Mouse (Mus musculus) neutrophil, adult 59 days (primary cell): ENCODE results near the gene Fbrs. TPM values are rescaled to one million over a fixed set of nuclear protein-coding genes. Genes with fewer than 3 reads are reported as not detected.

Experiments used
- total RNA-seq, 2 experiments: library from RNA; stranded (reverse); gene quantifications; 1 replicate in 1 of 2; 2 replicates in 1 of 2; pipeline ENCODE4 v1.2.4; 2023

Fbrs gene
- total RNA-seq = 100 to 1,000 TPM; 244 to 257 TPM

DNA sequence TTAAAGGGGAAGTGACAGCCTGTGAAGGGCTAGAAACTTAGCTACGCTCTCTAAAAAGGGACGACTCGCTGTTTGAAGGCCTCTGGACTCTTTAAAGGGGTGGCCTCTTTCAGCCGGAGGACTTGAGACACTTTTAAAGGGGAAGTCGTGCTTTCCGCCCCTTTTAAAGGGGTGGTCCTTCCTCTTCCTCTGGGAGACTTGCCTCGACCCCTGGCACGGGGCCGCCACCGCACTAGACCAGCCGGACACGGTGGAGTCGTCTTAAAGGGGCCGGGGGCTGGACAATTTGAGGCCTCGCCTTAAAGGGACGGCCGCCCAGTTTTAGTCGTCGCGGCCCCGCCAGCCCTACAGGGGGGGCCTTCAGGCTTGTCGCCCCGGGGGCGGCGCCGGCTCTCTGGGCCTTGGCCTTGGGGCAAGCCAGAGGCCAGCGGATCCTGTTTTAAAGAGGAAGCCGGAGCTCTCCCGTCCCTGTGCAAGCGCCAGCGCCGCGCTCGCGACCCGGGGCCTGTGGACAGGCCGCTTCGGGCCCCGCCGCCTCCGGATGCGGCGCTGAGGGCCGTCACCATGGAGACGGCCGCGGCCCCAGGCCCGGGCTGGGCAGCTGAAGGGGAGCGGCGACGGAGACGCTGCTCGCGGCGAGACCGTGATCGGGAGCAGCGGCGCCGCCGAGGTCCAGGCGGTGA, at the start of gene Fbrs:
TSS of gene Fbrs (plus strand) at position 565 of the 683 bp plus-strand sequence.

DNA sequence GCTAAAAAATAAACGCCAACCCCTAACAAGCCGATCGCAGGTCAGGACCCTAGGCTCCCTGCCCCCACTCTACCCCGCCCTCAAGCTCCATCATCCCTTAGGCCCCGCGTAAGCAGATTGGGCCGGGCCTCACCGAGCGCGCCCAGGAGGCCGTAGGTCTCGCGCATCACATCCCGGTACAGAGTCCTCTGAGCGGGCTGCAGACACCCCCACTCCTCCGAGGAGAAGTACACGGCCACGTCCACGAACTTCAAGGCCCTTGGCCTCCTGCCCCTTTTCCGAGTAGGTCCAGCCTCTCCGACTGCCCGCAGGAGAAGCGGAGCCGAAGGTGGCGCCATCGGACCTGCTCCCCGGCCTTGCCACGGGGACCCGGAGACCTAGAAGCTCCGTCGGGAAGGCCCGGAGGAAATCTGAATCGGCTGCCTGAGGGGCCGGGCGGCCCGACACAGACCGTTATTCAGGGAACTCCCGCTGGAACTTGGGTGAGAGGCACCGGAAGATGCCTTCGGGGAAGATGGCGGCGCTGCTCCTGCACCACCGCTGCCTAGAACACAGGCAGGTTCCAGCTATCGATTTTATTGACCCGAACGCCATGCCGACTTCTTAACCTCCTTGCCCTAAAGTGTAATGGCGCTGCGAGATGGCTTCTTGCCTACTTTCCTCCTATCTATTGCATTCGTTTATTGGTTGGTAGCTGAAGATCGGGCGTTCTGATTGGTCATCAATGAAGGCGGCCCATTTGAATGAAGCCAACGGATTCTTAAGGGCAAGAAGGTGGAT, 30.3 kb upstream of the Fbrs start, which contains the start of gene Zfp689:
TSS of gene Zfp689 (minus strand) at position 638 of the 780 bp plus-strand sequence.

GRCm38 (mm10) chr7:127459311-127459710, 19.7 kb upstream of the Fbrs start, which contains the start of gene Prr14:
Gene Prr14 (plus strand): TSS chr7:127459611.

DNA sequence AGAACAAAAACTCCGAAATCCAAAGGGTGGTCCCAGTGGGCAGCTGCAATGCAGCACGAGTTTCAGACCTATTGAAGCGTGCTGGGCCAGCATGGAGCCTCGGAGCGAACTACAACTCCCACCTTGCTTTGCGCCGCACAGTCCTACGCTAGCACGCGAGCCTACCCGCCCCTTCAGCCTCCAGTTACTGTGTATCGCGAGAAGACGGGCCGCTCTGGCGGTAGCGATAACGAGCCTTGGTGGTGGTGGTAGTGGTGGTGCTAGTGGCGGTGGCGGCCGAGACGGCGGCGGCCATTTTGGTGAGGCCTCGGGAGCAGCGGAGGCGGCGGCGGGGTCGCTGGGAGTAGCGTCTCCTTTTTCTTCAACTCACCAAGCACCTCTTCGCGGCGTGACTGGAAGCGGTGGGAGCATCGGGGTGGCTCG, 32.8 kb downstream of the Fbrs start, which contains the start of gene Srcap:
TSS of gene Srcap (plus strand) at position 176 of the 423 bp plus-strand sequence.

DNA sequence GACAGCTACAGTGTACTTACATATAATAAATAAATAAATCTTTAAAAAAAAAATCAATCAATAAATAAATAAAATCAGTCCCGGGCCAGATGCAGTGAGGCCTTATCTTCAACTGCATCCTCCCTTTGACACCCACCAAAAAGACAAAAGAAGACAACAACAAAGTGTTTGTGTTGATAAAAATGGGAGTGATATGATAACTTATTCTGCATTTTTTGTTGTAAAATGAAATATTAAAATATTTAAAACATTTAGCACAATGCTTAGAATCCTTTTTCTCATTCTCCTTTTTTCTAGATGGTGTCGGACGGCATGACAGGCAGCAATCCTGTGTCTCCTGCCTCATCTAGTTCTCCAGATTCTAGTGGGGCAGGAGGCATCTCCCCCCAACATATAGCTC, 40.3 kb downstream of the Fbrs start, which contains the start of gene Gm42715:
TSS of gene Gm42715 (plus strand) at position 301 of the 400 bp plus-strand sequence.

Other genes starting within 250 kb of the Fbrs start
- 1 to 10 TPM; 4.2 to 4.5 TPM for gene Zfp553, start 246.1 kb upstream of the Fbrs start, total RNA-seq
- 100 to 1,000 TPM; 106 to 111 TPM for gene Sept1, start 246.1 kb upstream of the Fbrs start, total RNA-seq
- gene Zfp771, start 234.9 kb upstream of the Fbrs start, total RNA-seq = 1 to 10 TPM; 5.1 to 5.8 TPM
- gene Dctpp1, start 218.5 kb upstream of the Fbrs start, total RNA-seq = 10 to 100 TPM; 28.7 to 31.2 TPM
- 100 to 1,000 TPM; 115 to 120 TPM for gene Sephs2, start 205.1 kb upstream of the Fbrs start, total RNA-seq
- gene Itgal, start 182.9 kb upstream of the Fbrs start, total RNA-seq = 100 to 1,000 TPM; 224 to 235 TPM
- gene Zfp768, start 133.6 kb upstream of the Fbrs start, total RNA-seq = 1 to 10 TPM; 7.0 to 9.0 TPM
- gene Zfp747, start 103.1 kb upstream of the Fbrs start, total RNA-seq = 1 to 10 TPM; 6.7 to 6.8 TPM
- gene 9130019O22Rik, start 92.0 kb upstream of the Fbrs start, total RNA-seq = 1 to 10 TPM; 1.1 to 3.0 TPM
- gene E430018J23Rik, start 85.6 kb upstream of the Fbrs start, total RNA-seq = 1 to 10 TPM; 1.7 to 2.0 TPM
- 1 to 10 TPM; 3.0 to 3.9 TPM for gene Zfp764, start 72.4 kb upstream of the Fbrs start, total RNA-seq
- 10 to 100 TPM; 11.8 to 13.5 TPM for gene Zfp688, start 57.1 kb upstream of the Fbrs start, total RNA-seq
- gene Zfp689, start 30.0 kb upstream of the Fbrs start, total RNA-seq = 1 to 10 TPM; 1.4 to 3.0 TPM
- gene Prr14, start 19.6 kb upstream of the Fbrs start, total RNA-seq = 100 to 1,000 TPM; 127 to 135 TPM
- gene Srcap, start 32.8 kb downstream of the Fbrs start, total RNA-seq = 10 to 100 TPM; 74.2 to 78.1 TPM
- gene Gm42715, start 40.4 kb downstream of the Fbrs start, total RNA-seq = 10 to 100 TPM; 20.3 to 21.7 TPM
- not detected for gene Tmem265, start 82.2 kb downstream of the Fbrs start, total RNA-seq
- gene Phkg2, start 94.1 kb downstream of the Fbrs start, total RNA-seq = 100 to 1,000 TPM; 104 to 116 TPM
- 10 to 100 TPM; 16.7 to 19.2 TPM for gene Ccdc189, start 109.4 kb downstream of the Fbrs start, total RNA-seq
- 100 to 1,000 TPM; 158 to 167 TPM for gene Rnf40, start 109.6 kb downstream of the Fbrs start, total RNA-seq
- gene Zfp629, start 136.6 kb downstream of the Fbrs start, total RNA-seq = 1 to 10 TPM; 2.3 to 5.2 TPM
- 10 to 100 TPM; 34.8 to 46.5 TPM for gene Bcl7c, start 229.7 kb downstream of the Fbrs start, total RNA-seq
- gene Ctf1, start 233.5 kb downstream of the Fbrs start, total RNA-seq = not detected